Mouse (Mus musculus) bone marrow macrophage, adult 2 months (primary cell): ENCODE results near the gene Wdfy1. TPM values are rescaled to one million over a fixed set of nuclear protein-coding genes. Genes with fewer than 3 reads are reported as not detected.
A peak's percentile ranks its signal among the peaks of the same experiment; 100 is the strongest.

ENCODE experiments used
- H3K27ac ChIP-seq: 2 replicates; pipeline ENCODE4 v1.5.1; 2012; ENCODE audit warnings: low read depth, low read length; ENCODE audit not compliant: insufficient read depth
- H3K4me1 ChIP-seq: 2 replicates; pipeline ENCODE4 v1.6.1; 2012; ENCODE audit warnings: low read length; ENCODE audit not compliant: control insufficient read depth, insufficient read depth
- H3K4me3 ChIP-seq: 2 replicates; pipeline ENCODE4 v1.5.1; 2012; ENCODE audit warnings: mild to moderate bottlenecking, low read length, moderate library complexity; ENCODE audit not compliant: insufficient read depth
- CTCF ChIP-seq: IDR thresholded peaks from 2 replicates; pipeline ENCODE4 v1.5.1; 2012; ENCODE audit warnings: low read depth, mild to moderate bottlenecking, low read length, moderate library complexity
- POLR2A ChIP-seq: IDR thresholded peaks from 2 replicates; pipeline ENCODE4 v1.6.1; 2012; ENCODE audit warnings: mild to moderate bottlenecking, low read depth, low read length, borderline replicate concordance
- polyA plus RNA-seq: library from polyadenylated mRNA; stranded (reverse); fragments of >200 nt; gene quantifications from 2 replicates; pipeline ENCODE4 v1.2.4, GENCODE M21; 2012; ENCODE audit not compliant: missing spikeins, insufficient read depth, insufficient read length

Wdfy1 gene
- polyA plus RNA-seq, 1 experiment: 20.0 TPM

- H3K4me3 ChIP-seq: peak overlapping the region; percentile 89
- TF ChIP-seq POLR2A (0 out of 2 replicates have a peak, but pooled peaks have one; percentile 63), CTCF (no peak)
- peak overlapping the region; percentile 63; the same call in 1 of the 2 replicates for H3K27ac ChIP-seq
- H3K4me1 ChIP-seq: peaks cover 8% of the 10 kb centered on the region
These were observed 14.6 kb downstream of the Wdfy1 start for GRCm38 (mm10) chr1:79761106-79761916.

- H3K4me1 ChIP-seq: peaks cover 8% of the 10 kb centered on the region
- peak overlapping the region; percentile 89 for H3K4me3 ChIP-seq
- no peak overlapping the region for H3K27ac ChIP-seq
- TF ChIP-seq CTCF (no peak), POLR2A (no peak)
These were observed 15.3 kb downstream of the Wdfy1 start for GRCm38 (mm10) chr1:79760656-79761055.

GRCm38 (mm10) chr1:79759436-79759972 lies 16.4 kb downstream of the Wdfy1 start:
- TF ChIP-seq CTCF (no peak), POLR2A (no peak)
- H3K27ac ChIP-seq: no peak overlapping the region
- H3K4me3 ChIP-seq: peak overlapping the region; percentile 32

GRCm38 (mm10) chr1:79759006-79759405 lies 16.9 kb downstream of the Wdfy1 start:
- Histone ChIP-seq H3K4me1 (peaks cover 12% of the 10 kb centered on the region), H3K4me3 (no peak overlapping the region), H3K27ac (no peak overlapping the region)
- TF ChIP-seq CTCF (no peak), POLR2A (no peak)

More at GRCm38 (mm10) chr1:79759436-79759972, 16.4 kb downstream of the Wdfy1 start:
- peaks cover 8% of the 10 kb centered on the region for H3K4me1 ChIP-seq

GRCm38 (mm10) chr1:79757597-79757996 lies 18.3 kb downstream of the Wdfy1 start:
- Histone ChIP-seq H3K4me1 (peaks cover 22% of the 10 kb centered on the region), H3K4me3 (no peak overlapping the region), H3K27ac (no peak overlapping the region)
- TF ChIP-seq CTCF (no peak), POLR2A (no peak)

- Histone ChIP-seq H3K4me1 (peaks cover 22% of the 10 kb centered on the region), H3K4me3 (no peak overlapping the region), H3K27ac (no peak overlapping the region)
- TF ChIP-seq POLR2A (no peak), CTCF (no peak)
These were observed 18.8 kb downstream of the Wdfy1 start for GRCm38 (mm10) chr1:79757161-79757560.

GRCm38 (mm10) chr1:79756417-79756816 lies 19.5 kb downstream of the Wdfy1 start:
- TF ChIP-seq POLR2A (no peak), CTCF (no peak)
- Histone ChIP-seq H3K4me1 (peaks cover 23% of the 10 kb centered on the region), H3K27ac (no peak overlapping the region), H3K4me3 (no peak overlapping the region)

- no peak overlapping the region for H3K4me3 ChIP-seq
- TF ChIP-seq CTCF (no peak), POLR2A (no peak)
- peaks cover 23% of the 10 kb centered on the region for H3K4me1 ChIP-seq
- no peak overlapping the region for H3K27ac ChIP-seq
These were observed 20.6 kb downstream of the Wdfy1 start for GRCm38 (mm10) chr1:79755376-79755775.

GRCm38 (mm10) chr1:79754936-79755335 lies 21.0 kb downstream of the Wdfy1 start:
- TF ChIP-seq CTCF: no peak
- no peak for TF ChIP-seq POLR2A
- peaks cover 23% of the 10 kb centered on the region for H3K4me1 ChIP-seq
- H3K4me3 ChIP-seq: no peak overlapping the region
- H3K27ac ChIP-seq: no peak overlapping the region

GRCm38 (mm10) chr1:79753456-79753855 lies 22.5 kb downstream of the Wdfy1 start:
- peaks cover 23% of the 10 kb centered on the region for H3K4me1 ChIP-seq
- H3K27ac ChIP-seq: no peak overlapping the region
- TF ChIP-seq CTCF: no peak
- no peak for TF ChIP-seq POLR2A
- H3K4me3 ChIP-seq: no peak overlapping the region
